ENCODE assay signal across 10 mouse cellular contexts in the genomic region with DNA sequence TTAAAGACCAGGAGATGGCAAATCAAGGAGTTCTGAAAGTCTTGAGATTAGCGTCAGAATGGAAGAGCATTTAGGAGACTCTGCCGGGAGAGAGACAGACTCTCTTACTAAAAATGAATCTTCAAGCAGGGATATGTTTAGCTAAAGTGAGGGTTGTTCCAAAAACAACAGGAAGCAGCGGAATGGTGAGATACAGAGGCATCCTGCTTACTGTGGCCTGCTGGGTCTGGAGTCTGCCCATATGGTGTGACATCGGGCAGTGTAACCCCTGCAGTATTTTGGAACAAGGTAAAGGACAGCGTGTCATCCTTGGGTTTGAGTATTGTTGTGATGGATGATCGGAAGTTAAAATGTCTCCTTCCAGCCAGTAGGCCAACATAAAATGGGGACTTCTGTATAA. TPM values are rescaled to one million over a fixed set of nuclear protein-coding genes. Genes with fewer than 3 reads are reported as not detected.
DNase-seq lines count a peak whose midpoint lies in the region; ATAC-seq and TF ChIP-seq lines count a peak whose summit lies in the region.
"Had no signal": no experiment of that assay in that cellular context is flagged by ENCODE, and none has a peak within 500 bp of the region (broad histone marks: within the 10 kb centered on the region; RNA-seq: fewer than 3 reads in every experiment).

No protein-coding gene starts in this region.

- DNase-seq in heart, adult 2 months, result no peak
- no peak for DNase-seq in heart, postnatal 10 days
- no peak for DNase-seq in kidney, postnatal 25 days
- peak; percentile 96 for DNase-seq in cerebellum, adult 11-12 months
- DNase-seq in heart, postnatal 0 days (ENCODE audit: low spot score), result no peak
- no peak for DNase-seq in yolk sac, embryonic 10.5 days (ENCODE audit: low spot score)
- DNase-seq: adrenal gland, adult 2 months had no signal

- H3K27me3 ChIP-seq in heart, adult 2 months (ENCODE audit: control insufficient read depth, insufficient read depth, low read length), result no peaks in the 10 kb centered on the region
- no peaks in the 10 kb centered on the region for H3K27me3 ChIP-seq in kidney, embryonic 15.5 days
- H3K27me3 ChIP-seq in heart, postnatal 0 days (ENCODE audit: control insufficient read depth, insufficient read depth, low read length), result no peaks in the 10 kb centered on the region

- peaks cover 3% of the 10 kb centered on the region; the same call in 1 of the 2 replicates for H3K79me2 ChIP-seq in heart, adult 2 months (replicated peaks; ENCODE audit: control insufficient read depth, insufficient read depth, low read length)

- WGBS in heart, adult 2 months, result 27% methylated on average over 6 of the region's 6 CpGs
- whole genome bisulfite sequencing in kidney, embryonic 15.5 days, result 65% methylated on average over 6 of the region's 6 CpGs
- WGBS in heart, postnatal 0 days, result 55% methylated on average over 6 of the region's 6 CpGs

- no peaks in the 10 kb centered on the region for H3K9me3 ChIP-seq in kidney, embryonic 15.5 days (replicated peaks)
- no peaks in the 10 kb centered on the region for H3K9me3 ChIP-seq in heart, postnatal 0 days (replicated peaks; ENCODE audit: control insufficient read depth, low read length)

- intact Hi-C loops in heart, adult 2 months (cut with DNase I), result loop anchor here (1.0 kb wide), 1 partner anchor 12 kb away; no protein-coding TSS in a partner anchor
- intact Hi-C loops in heart, postnatal 10 days (cut with DNase I), result no loop called here

- no peak overlapping the region for H3K4me3 ChIP-seq in heart, adult 2 months
- H3K4me3 ChIP-seq in kidney, embryonic 15.5 days (replicated peaks), result no peak overlapping the region
- H3K4me3 ChIP-seq in heart, postnatal 0 days (ENCODE audit: low read depth, low read length), result no peak overlapping the region
- H3K4me3 ChIP-seq: myocyte had no signal

- ATAC-seq in kidney, embryonic 15.5 days (replicated peaks; ENCODE audit: low FRiP score), result no peak
- no peak for ATAC-seq in heart, postnatal 0 days (ENCODE audit: insufficient read depth, low read depth)
- no peak for ATAC-seq in erythroid progenitor cell, adult 5-6 weeks (replicated peaks; ENCODE audit: low FRiP score, poor library complexity, severe bottlenecking)

- no peak for TF ChIP-seq CTCF in heart, adult 2 months (IDR thresholded peaks at IDR 0.05)
- no peak for TF ChIP-seq CTCF in heart, postnatal 0 days (IDR thresholded peaks at IDR 0.05; ENCODE audit: low read depth)

- peak overlapping the region; percentile 38; the same call in 1 of the 2 replicates for H3K4me2 ChIP-seq in kidney, embryonic 15.5 days
- H3K4me2 ChIP-seq in heart, postnatal 0 days (ENCODE audit: low read depth, low read length), result peak overlapping the region; percentile 32

- peak overlapping the region; percentile 43 for H3K27ac ChIP-seq in heart, adult 2 months
- no peak overlapping the region for H3K27ac ChIP-seq in kidney, embryonic 15.5 days
- H3K27ac ChIP-seq in heart, postnatal 0 days (ENCODE audit: low read depth), result no peak overlapping the region

- H3K4me1 ChIP-seq in heart, adult 2 months (ENCODE audit: control insufficient read depth, insufficient read depth, low read length), result peaks cover 11% of the 10 kb centered on the region
- H3K4me1 ChIP-seq in kidney, embryonic 15.5 days, result peaks cover 24% of the 10 kb centered on the region
- H3K4me1 ChIP-seq in heart, postnatal 0 days (ENCODE audit: control insufficient read depth, insufficient read depth), result peaks cover 29% of the 10 kb centered on the region

- H3K9ac ChIP-seq in heart, adult 2 months (ENCODE audit: low read depth, low read length), result no peak overlapping the region; the same call in 1 of the 2 replicates
- H3K9ac ChIP-seq in kidney, embryonic 15.5 days, result no peak overlapping the region
- no peak overlapping the region for H3K9ac ChIP-seq in heart, postnatal 0 days (replicated peaks; ENCODE audit: low read depth, low read length)

- peaks cover 10% of the 10 kb centered on the region for H3K36me3 ChIP-seq in heart, adult 2 months (ENCODE audit: control insufficient read depth, insufficient read depth, low read length)
- no peaks in the 10 kb centered on the region for H3K36me3 ChIP-seq in kidney, embryonic 15.5 days
- 0 out of 2 replicates have a peak, but pooled peaks cover 7% of the 10 kb centered on the region for H3K36me3 ChIP-seq in heart, postnatal 0 days (replicated peaks; ENCODE audit: control insufficient read depth, insufficient read depth, low read length)

- TF ChIP-seq POLR2A in heart, adult 2 months (IDR thresholded peaks at IDR 0.05; ENCODE audit: insufficient read depth, low read depth, low read length), result no peak

- no peak for TF ChIP-seq EP300 in heart, adult 2 months (IDR thresholded peaks at IDR 0.05; ENCODE audit: insufficient read depth, low read depth, low read length)
- no peak for TF ChIP-seq EP300 in heart, postnatal 0 days (IDR thresholded peaks at IDR 0.05; ENCODE audit: low read depth)

RNA-seq across cellular contexts. Expression of gene Lhfp, which starts 5.0 kb away (rescaled TPM):
- 10 to 100 TPM; 51.4 to 53.5 TPM for total RNA-seq in heart, adult 2 months (2021)
- polyA plus RNA-seq in heart, adult 2 months (2012; rRNA removed), result 79.4 and 143 TPM in 2 replicates
- total RNA-seq in heart, postnatal 10 days (2021), result 10 to 100 TPM; 80.2 to 85.2 TPM
- polyA plus RNA-seq in kidney, embryonic 15.5 days (2015; fragmentation: Nextera tagmentation; extraction: Ambion mirVana), result 108 and 113 TPM in 2 replicates
- 78.0 and 101 TPM in 2 replicates for total RNA-seq in heart, postnatal 0 days (2014; rRNA removed; ENCODE audit: low replicate concordance)
- 87.2 and 94.9 TPM in 2 replicates for polyA plus RNA-seq in heart, postnatal 0 days (2015; fragmentation: Nextera tagmentation; extraction: Ambion mirVana)
- 1.1 TPM in 1 of 2 replicates, not detected in the other for total RNA-seq in erythroid progenitor cell, adult 5-6 weeks (2015; ENCODE audit: low replicate concordance)
- 1.4 TPM in 1 of 2 replicates, not detected in the other for total RNA-seq in erythroid progenitor cell, adult 5-6 weeks (2017; ENCODE audit: low replicate concordance)

RNA-seq across cellular contexts. Expression of gene Cog6, which starts 29.3 kb away (rescaled TPM):
- total RNA-seq in heart, adult 2 months (2021), result 10 to 100 TPM; 48.3 to 59.6 TPM
- polyA plus RNA-seq in heart, adult 2 months (2012; rRNA removed), result 37.1 and 61.5 TPM in 2 replicates
- total RNA-seq in heart, postnatal 10 days (2021), result 10 to 100 TPM; 52.4 to 54.1 TPM
- 47.0 and 48.3 TPM in 2 replicates for polyA plus RNA-seq in kidney, embryonic 15.5 days (2015; fragmentation: Nextera tagmentation; extraction: Ambion mirVana)
- total RNA-seq in heart, postnatal 0 days (2014; rRNA removed; ENCODE audit: low replicate concordance), result 51.8 and 64.5 TPM in 2 replicates
- polyA plus RNA-seq in heart, postnatal 0 days (2015; fragmentation: Nextera tagmentation; extraction: Ambion mirVana), result 54.4 and 54.7 TPM in 2 replicates
- 5.4 and 20.2 TPM in 2 replicates for total RNA-seq in erythroid progenitor cell, adult 5-6 weeks (2015; ENCODE audit: low replicate concordance)
- 4.0 and 10.7 TPM in 2 replicates for total RNA-seq in erythroid progenitor cell, adult 5-6 weeks (2017; ENCODE audit: low replicate concordance)

Comparison
In these comparisons a context has a peak if more than half of its experiments do, and no peak if none do; other contexts are left out.
1. RNA of gene Lhfp, which starts 5.0 kb away (total RNA-seq): 80.2 to 85.2 TPM in heart, postnatal 10 days, 78.0 to 101 TPM in heart, postnatal 0 days and 51.4 to 53.5 TPM in heart, adult 2 months; 1.1 to 1.4 TPM in erythroid progenitor cell, adult 5-6 weeks; every median in the first group is over 10 times any median in the second.